Mouse (Mus musculus): ENCODE measurements at regions not wholly inside any gene's neighbourhood (a gene's known extent, or its start where the extent isn't known, plus 50 kb on each side); places are given as distances from the start of the nearest gene placed in this dataset.

- TF ChIP-seq POLR2A (IDR thresholded peaks at IDR 0.05; ENCODE audit: borderline replicate concordance, insufficient read depth, low read length) (no peak), CTCF (IDR thresholded peaks at IDR 0.05; ENCODE audit: borderline replicate concordance, insufficient read depth, low read depth, low read length) (no peak)
Measured at GRCm38 (mm10) chr14:54098122-54098775, 155.7 kb downstream of the Dad1 start.

Measured in cerebellum, adult 2 months (tissue).